Mouse (Mus musculus) midbrain, postnatal 0 days (tissue): ENCODE data around the gene Tnip3. TPM values are rescaled to one million over a fixed set of nuclear protein-coding genes. Genes with fewer than 3 reads are reported as not detected.

Experiments
- ATAC-seq: fragments of 200-750 bp; cut with Nextera tagmentation; 2 replicates; pipeline ENCODE4 v1.8.0; 2017; ENCODE audit warnings: moderate number of reproducible peaks, mild to moderate bottlenecking, moderate TSS enrichment, moderate library complexity; ENCODE audit not compliant: low FRiP score
- DNase-seq: peaks from one replicate; pipeline ENCODE4 v3.0.0-alpha.2; 2015; ENCODE audit warnings: low spot score
- H3K27ac ChIP-seq: fragments of 300-500 bp; sonication (generic); 2 replicates; pipeline ENCODE4 v1.5.1; 2014; ENCODE audit warnings: low read depth, mild to moderate bottlenecking, low read length, mixed read lengths
- H3K27me3 ChIP-seq: fragments of 300-500 bp; sonication (generic); 2 replicates; pipeline ENCODE4 v1.6.1; 2014; ENCODE audit warnings: low read length, control low read depth, mixed read lengths; ENCODE audit not compliant: insufficient read depth
- H3K36me3 ChIP-seq: fragments of 300-500 bp; sonication (generic); 2 replicates; pipeline ENCODE4 v1.6.1; 2014; ENCODE audit warnings: low read length, control low read depth, mixed read lengths; ENCODE audit not compliant: insufficient read depth
- H3K4me1 ChIP-seq: fragments of 300-500 bp; sonication (generic); 2 replicates; pipeline ENCODE4 v1.6.1; 2014; ENCODE audit warnings: mild to moderate bottlenecking, control low read depth, antibody characterized with exemption, low read length, mixed read lengths; ENCODE audit not compliant: insufficient read depth
- H3K4me2 ChIP-seq: fragments of 300-500 bp; sonication (generic); 2 replicates; pipeline ENCODE4 v1.6.1; 2014; ENCODE audit warnings: low read depth, mild to moderate bottlenecking, low read length, mixed read lengths; ENCODE audit not compliant: poor library complexity, severe bottlenecking
- H3K4me3 ChIP-seq: fragments of 300-500 bp; sonication (generic); 2 replicates; pipeline ENCODE4 v1.5.1; 2014; ENCODE audit warnings: low read depth, mild to moderate bottlenecking, low read length, moderate library complexity
- H3K9ac ChIP-seq: fragments of 300-500 bp; sonication (generic); replicated peaks from 2 replicates; pipeline ENCODE4 v1.6.1; 2014; ENCODE audit warnings: mild to moderate bottlenecking, low read length, moderate library complexity, mixed read lengths; ENCODE audit not compliant: poor library complexity, severe bottlenecking
- H3K9me3 ChIP-seq: fragments of 300-500 bp; sonication (generic); 2 replicates; pipeline ENCODE4 v1.6.1; 2016; ENCODE audit warnings: low read length, control low read depth
- CTCF ChIP-seq: IDR thresholded peaks from 2 replicates; pipeline ENCODE4 v1.5.1; 2016; ENCODE audit warnings: antibody characterized with exemption, mild to moderate bottlenecking
- WGBS: fragments of 180-500 bp; shearing (Covaris S2); extraction: QIAGEN DNeasy Blood & Tissue Kit; methylation state at CpG from one replicate; pipeline ENCODE4 v1.1.7; 2014; 5-methylcytosine and 5-hydroxymethylcytosine counted together
- polyA plus RNA-seq: library from polyadenylated mRNA; unstranded; fragments of >200 nt; fragmentation: Nextera tagmentation; extraction: Ambion mirVana; gene quantifications from 2 replicates; pipeline ENCODE4 v1.2.1, GENCODE M21; 2015
- total RNA-seq: library from RNA; depleted of rRNA; stranded (reverse); fragments of >200 nt; gene quantifications from 2 replicates; pipeline ENCODE4 v1.2.3, GENCODE M21; 2014

The Tnip3 gene
- total and polyA plus RNA-seq, 2 experiments from 2014 or later, result not detected

- H3K9me3 ChIP-seq, result no peaks in the 10 kb centered on the region
- ATAC-seq (no peak), DNase-seq (no peak)
- H3K27ac ChIP-seq, result no peak overlapping the region
- no peak overlapping the region for H3K4me3 ChIP-seq
- no peaks in the 10 kb centered on the region for H3K36me3 ChIP-seq
- TF ChIP-seq CTCF, result no peak
- WGBS, result 86% methylated on average over 1 of the region's 1 CpGs
- no peak overlapping the region for H3K4me2 ChIP-seq
- no peak overlapping the region for H3K9ac ChIP-seq
- H3K27me3 ChIP-seq, result no peaks in the 10 kb centered on the region
- no peaks in the 10 kb centered on the region for H3K4me1 ChIP-seq
Measured at GRCm38 (mm10) chr6:65527892-65528291, 2.8 kb downstream of the Tnip3 start.

- H3K27me3 ChIP-seq, result no peaks in the 10 kb centered on the region
- H3K4me2 ChIP-seq, result no peak overlapping the region
- peak; percentile 11 for DNase-seq
- no peaks in the 10 kb centered on the region for H3K9me3 ChIP-seq
- no peak for TF ChIP-seq CTCF
- H3K4me1 ChIP-seq, result no peaks in the 10 kb centered on the region
- H3K27ac ChIP-seq, result no peak overlapping the region
- H3K36me3 ChIP-seq, result no peaks in the 10 kb centered on the region
- H3K9ac ChIP-seq, result no peak overlapping the region
- ATAC-seq, result no peak
- H3K4me3 ChIP-seq, result no peak overlapping the region
- WGBS, result 66% methylated on average over 3 of the region's 3 CpGs
Measured at GRCm38 (mm10) chr6:65531232-65531848, 6.2 kb downstream of the Tnip3 start.

- no peak overlapping the region for H3K4me2 ChIP-seq
- no peaks in the 10 kb centered on the region for H3K4me1 ChIP-seq
- no peak for ATAC-seq
- H3K4me3 ChIP-seq, result no peak overlapping the region
- H3K27ac ChIP-seq, result no peak overlapping the region
- no peak overlapping the region for H3K9ac ChIP-seq
- WGBS, result 95% methylated on average over 1 of the region's 1 CpGs
- H3K9me3 ChIP-seq, result no peaks in the 10 kb centered on the region
- DNase-seq, result no peak
- TF ChIP-seq CTCF, result no peak
- no peaks in the 10 kb centered on the region for H3K36me3 ChIP-seq
- H3K27me3 ChIP-seq, result no peaks in the 10 kb centered on the region
Measured at GRCm38 (mm10) chr6:65533687-65534086, 8.6 kb downstream of the Tnip3 start.

GRCm38 (mm10) chr6:65537327-65537884, 12.3 kb downstream of the Tnip3 start:
- H3K9me3 ChIP-seq, result no peaks in the 10 kb centered on the region
- H3K36me3 ChIP-seq, result no peaks in the 10 kb centered on the region
- no peaks in the 10 kb centered on the region for H3K4me1 ChIP-seq
- H3K9ac ChIP-seq, result no peak overlapping the region
- 70% methylated on average over 5 of the region's 5 CpGs for WGBS
- no peak for TF ChIP-seq CTCF
- no peak overlapping the region for H3K27ac ChIP-seq
- DNase-seq (no peak), ATAC-seq (no peak)
- H3K4me2 ChIP-seq, result no peak overlapping the region
- H3K4me3 ChIP-seq, result no peak overlapping the region
- H3K27me3 ChIP-seq, result no peaks in the 10 kb centered on the region

GRCm38 (mm10) chr6:65538022-65538652, 13.0 kb downstream of the Tnip3 start:
- no peaks in the 10 kb centered on the region for H3K4me1 ChIP-seq

GRCm38 (mm10) chr6:65538921-65539320, 13.8 kb downstream of the Tnip3 start:
- Histone ChIP-seq H3K4me3 (no peak overlapping the region), H3K4me2 (no peak overlapping the region), H3K9ac (no peak overlapping the region), H3K27me3 (no peaks in the 10 kb centered on the region), H3K4me1 (no peaks in the 10 kb centered on the region), H3K9me3 (no peaks in the 10 kb centered on the region), H3K27ac (no peak overlapping the region), H3K36me3 (no peaks in the 10 kb centered on the region)
- TF ChIP-seq CTCF, result no peak
- ATAC-seq (no peak), DNase-seq (no peak)
- 82% methylated on average over 3 of the region's 3 CpGs for WGBS

More at GRCm38 (mm10) chr6:65538022-65538652, 13.0 kb downstream of the Tnip3 start:
- Histone ChIP-seq H3K4me3 (no peak overlapping the region), H3K9me3 (no peaks in the 10 kb centered on the region), H3K4me2 (no peak overlapping the region), H3K27me3 (no peaks in the 10 kb centered on the region), H3K9ac (no peak overlapping the region), H3K36me3 (no peaks in the 10 kb centered on the region), H3K27ac (no peak overlapping the region)
- no peak for TF ChIP-seq CTCF
- 49% methylated on average over 9 of the region's 9 CpGs for WGBS
- ATAC-seq (no peak), DNase-seq (no peak)
